Mouse (Mus musculus) left cerebral cortex, adult 9 months (tissue): ENCODE data around the gene Cbln3.

Experiments used
- DNase-seq, 2 experiments: peaks; one replicate each; pipeline ENCODE4 v3.0.0; 2022; ENCODE audit warnings: low spot score in 2 of 2

Cbln3 gene

DNA sequence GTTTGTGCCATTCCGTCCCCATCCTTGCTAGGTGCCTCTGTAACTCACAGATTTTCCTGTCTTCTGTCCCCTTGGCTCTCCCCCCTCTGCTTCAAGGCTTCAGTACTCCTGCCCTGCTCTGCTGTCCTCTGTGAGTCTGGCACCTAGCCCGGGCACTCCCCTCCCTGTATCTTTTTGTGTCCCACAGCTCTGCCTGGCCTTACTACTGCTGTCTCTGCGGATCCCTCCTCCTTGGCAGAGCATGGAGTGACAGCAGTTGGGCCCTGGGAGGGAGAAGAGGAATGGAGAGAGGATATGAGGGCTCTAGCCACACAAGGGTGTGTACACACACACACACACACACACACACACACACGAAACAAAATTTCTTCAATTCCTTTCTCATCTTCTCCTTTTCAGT is at the start of gene Cbln3:
Cbln3 (minus strand) TSS at position 227 of the 400 bp plus-strand sequence.
- DNase-seq: no peak

GRCm38 (mm10) chr14:55933586-55933985 is 49.4 kb upstream of the Cbln3 start:
- DNase-seq: no peak

GRCm38 (mm10) chr14:55929263-55929997 is 45.2 kb upstream of the Cbln3 start:
- no peak for DNase-seq

- DNase-seq: no peak
Measured at GRCm38 (mm10) chr14:55926847-55927246, 42.7 kb upstream of the Cbln3 start.

GRCm38 (mm10) chr14:55922475-55923232 is 38.5 kb upstream of the Cbln3 start:
- no peak for DNase-seq

DNA sequence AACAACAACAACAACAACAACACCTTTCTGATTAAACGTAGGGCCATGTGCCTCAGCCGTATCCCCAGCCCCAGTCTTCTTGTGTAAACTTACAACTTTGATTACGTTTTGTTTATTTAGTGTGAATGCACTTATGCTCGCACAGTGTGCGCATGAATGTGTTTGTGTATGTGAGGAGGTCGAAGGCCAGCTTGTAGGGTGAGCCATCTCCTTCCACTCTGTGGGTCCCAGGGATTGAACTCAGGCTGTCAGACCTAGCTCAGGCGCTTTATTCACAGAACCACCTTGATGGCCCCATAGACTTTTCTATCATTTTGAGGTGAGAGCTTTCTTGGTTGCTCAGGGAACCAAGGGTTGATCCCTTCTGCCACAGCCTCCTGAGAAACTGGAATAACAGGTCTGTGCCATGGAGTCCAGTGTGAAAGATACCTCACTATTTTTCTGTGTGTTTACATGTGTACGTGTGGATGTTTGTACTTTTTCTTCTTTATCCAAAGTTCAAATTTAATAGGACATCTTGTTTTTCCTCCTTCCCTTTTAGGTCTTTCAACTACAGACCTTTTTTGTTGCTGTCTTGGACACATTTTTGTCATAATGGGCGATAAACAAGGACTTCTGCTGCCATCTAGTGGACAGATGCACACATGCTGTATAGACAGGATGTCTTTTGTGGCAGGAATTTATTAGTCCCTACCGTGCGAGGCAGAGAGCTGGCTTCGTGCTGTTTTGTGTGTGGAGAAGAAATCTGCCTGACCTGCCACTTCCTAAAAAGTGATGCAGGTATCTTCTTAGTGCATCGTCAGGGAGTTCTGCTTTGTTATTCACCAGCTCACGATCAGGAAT is 34.3 kb upstream of the Cbln3 start:
- peak in 1 of 2 experiments; percentile 84 for DNase-seq

DNA sequence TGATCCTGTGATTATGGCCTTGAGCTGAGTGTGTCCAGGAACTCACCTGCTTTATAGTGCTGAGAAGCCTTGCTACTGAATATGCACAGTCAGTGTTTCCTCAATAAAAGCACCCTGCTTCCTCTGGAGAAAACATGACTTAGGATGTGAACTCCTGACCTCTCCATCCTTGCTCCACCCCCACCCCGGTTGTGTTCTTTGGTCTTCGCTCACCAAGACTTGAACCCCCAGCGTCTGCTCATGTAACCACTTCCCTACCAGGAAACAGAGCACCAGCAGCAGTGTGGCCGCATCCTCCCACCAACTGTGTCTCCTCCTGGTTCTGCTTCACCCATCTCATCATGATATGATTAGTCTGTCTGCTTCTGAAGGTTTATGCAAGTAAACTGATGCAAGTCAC is 29.2 kb upstream of the Cbln3 start:
- no peak for DNase-seq

- DNase-seq: no peak
Measured at GRCm38 (mm10) chr14:55905518-55905917, 21.3 kb upstream of the Cbln3 start.

DNA sequence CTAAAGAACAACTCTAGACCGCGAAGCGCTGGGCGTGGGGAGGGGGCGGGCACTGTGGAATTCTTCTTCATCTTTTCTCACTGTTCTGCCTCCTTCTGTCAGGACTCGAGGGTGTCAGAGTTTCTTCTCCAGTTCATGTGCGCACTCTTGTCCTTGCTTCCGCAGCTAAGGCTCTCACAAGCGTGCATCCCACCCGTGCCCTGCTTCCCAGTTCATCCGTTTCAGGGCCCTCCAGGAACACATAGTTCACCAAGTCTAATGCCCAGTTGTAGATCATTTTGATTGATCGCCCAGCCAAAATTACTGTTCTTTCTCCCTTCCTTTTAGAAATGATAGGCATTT is 16.2 kb upstream of the Cbln3 start:
- no peak for DNase-seq

GRCm38 (mm10) chr14:55899701-55900413 is 15.7 kb upstream of the Cbln3 start, which contains the start of gene Sdr39u1:
Gene Sdr39u1, minus strand, starts transcription at chr14:55900293.
- DNase-seq: peak; percentile 80 to 88

DNA sequence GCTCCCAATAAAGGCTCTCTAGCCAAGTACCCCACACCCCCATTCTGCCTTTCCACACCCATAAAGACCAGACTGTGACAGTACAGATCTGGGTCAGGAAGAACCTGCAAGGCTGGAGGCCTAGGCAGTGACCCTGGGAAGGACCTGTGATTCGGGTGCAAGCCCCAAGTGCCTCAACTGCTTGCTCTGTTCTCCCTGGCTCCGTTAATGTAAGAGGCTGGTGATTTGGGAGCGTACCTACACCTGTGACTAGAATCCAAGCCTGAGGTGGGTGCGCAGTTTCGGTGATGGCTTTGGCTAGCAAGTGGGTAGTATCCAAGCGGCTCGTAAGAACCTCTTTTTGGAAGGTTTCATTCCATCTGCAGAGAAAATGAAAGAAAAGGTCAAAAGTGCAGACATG is 14.8 kb upstream of the Cbln3 start:
- DNase-seq: no peak

- DNase-seq: no peak
Measured at GRCm38 (mm10) chr14:55897671-55898070, 13.5 kb upstream of the Cbln3 start.

DNA sequence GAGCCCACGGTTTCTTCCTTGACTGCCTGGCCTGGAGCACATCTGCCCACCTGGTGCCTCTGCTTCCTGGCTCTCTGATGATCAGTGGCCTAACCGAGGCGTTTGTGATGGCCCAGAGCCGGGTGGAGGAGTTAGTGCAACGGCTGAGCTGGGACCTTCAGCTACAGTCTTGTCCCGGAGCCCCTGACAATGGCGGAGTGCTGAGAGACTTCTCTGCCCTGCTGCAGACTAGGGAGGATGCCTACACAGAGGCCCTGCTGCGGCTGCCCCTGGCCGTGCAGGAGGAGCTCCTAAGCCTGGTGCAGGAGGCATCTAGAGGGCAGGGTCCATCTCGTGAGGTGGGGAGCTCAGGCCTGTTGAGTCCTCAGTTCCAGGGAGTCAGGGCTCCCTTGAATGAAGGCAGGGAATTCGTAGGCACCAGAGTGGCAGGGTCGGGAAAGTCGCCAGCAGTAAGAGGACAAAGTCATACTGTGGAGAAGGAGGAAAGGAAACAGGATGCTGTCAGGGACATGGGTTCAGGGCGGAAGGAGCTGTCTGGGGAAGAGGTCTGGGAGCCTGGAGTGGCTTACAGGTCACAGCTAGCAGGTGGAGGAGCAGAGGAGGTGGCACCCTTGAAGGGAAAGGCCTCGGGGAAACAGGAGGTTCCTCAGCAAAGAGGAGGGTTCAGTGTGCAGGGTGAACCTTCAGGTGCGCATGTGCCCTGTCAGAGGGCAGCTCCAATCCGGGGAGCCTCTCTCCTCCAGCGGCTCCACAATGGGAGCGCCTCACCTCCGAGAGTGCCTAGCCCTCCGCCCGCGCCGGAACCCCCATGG is 2.6 kb upstream of the Cbln3 start:
- DNase-seq: no peak

DNA sequence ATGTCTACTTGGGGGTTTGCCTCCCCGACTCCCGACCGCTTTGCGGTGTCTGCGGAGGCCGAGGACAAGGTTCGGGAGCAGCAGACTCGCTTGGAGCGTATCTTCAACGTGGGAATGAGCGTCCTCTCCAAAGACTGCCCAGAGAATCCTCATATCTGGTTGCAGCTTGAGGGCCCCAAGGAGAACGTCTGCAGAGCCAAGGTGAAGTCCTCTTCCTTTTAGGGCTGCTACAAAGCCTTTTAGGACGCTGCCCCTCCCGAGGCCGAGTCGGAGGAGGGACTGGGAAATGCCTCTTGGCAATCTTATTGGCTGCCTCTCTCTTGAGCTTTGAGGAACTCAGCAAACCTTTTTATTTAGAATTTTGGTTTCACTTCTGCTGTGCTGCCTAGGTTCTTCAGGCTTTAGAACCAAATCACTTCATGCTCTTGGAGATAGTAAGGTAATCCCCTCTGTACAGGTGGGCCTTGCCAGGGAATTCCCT is 1.6 kb upstream of the Cbln3 start:
- DNase-seq: peak in 1 of 2 experiments; percentile 50

DNA sequence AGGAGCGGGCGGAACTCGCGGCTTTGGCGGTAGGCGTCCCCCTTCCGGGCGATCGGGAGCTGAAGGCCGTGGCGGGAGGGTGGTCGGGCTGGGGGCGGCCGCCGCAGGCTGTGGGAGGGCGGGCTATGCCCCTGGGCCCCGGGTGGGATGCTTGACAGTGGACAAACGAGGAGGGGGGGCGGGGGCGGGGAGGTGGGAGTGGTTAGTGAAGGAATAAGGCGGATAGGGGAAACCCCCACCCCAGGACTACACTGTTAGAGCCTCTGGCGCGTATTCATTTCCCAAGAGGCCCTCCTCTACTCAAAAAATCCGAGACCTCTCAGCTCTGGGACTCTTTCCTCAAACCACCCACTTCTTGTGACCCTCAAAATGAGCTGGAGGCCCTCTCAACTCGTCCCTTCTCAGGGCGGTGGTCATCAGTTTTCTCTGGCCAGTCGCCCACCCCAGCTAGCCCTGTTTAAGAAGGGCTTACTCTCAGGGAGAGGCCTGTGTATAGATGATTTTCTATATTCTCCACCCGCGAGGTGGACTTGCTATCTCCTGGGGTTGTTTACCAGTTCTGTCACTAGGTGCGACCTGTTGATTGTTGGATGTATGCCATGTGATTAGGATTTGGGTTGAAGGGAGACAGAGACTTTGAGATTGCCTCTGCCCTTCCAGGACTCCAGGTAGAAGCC is 1.1 kb upstream of the Cbln3 start:
- no peak for DNase-seq

DNA sequence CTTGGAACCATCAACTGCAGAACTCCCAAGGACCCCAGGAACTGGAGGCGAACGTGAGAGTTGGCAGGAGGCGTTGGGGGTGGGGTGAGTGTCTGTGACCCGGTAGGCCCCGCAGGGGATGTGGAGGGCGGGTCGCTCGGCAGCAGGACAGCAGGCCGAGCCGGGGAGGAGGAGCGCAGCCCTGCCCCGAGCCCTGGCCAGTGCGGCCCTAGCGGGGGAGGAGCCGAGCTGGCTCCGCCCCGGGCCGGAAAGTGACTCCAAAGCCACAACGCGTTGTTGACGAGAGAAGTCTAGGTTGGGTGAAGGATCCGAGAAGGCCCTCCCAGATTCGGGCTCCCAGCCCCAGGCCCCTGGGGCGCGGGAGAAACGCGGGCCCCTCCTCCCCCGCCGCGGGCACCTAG is 521 bp upstream of the Cbln3 start, which contains the start of gene Khnyn:
Khnyn (plus strand) TSS at position 235 of the 401 bp plus-strand sequence.
- DNase-seq: peak; percentile 58 to 80

- no peak for DNase-seq
Measured at GRCm38 (mm10) chr14:55883663-55884062, 529 bp downstream of the Cbln3 start.

GRCm38 (mm10) chr14:55883149-55883661 is 987 bp downstream of the Cbln3 start:
- DNase-seq: no peak

DNA sequence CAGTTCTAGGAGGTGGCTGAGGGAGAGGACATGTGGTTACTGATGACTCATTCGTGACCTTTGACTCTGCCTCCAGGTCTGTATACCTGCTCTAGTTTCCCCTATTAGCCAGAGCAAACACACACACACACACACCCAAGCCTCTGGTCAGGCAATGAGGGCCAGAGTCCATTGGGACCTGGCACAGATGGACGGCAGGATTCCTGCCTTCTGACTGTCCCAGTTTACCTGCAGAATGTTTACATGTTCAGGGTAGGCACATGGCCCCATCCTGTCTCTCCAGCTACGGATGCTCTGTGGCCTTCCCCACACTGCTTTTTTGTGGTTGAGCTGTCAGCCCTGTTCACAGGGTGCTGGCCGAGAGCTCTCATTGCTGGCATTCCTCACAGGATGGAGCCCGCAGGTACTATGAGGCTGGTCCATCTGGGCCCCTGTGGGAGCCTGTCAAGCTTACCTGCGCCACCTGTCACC is 2.0 kb downstream of the Cbln3 start:
- no peak for DNase-seq

GRCm38 (mm10) chr14:55880982-55881381 is 3.2 kb downstream of the Cbln3 start:
- no peak for DNase-seq
